Mouse (Mus musculus) forebrain, embryonic 12.5 days (tissue): ENCODE measurements around the gene F2rl2. TPM values are rescaled to one million over a fixed set of nuclear protein-coding genes. Genes with fewer than 3 reads are reported as not detected.

Source experiments
- ATAC-seq: fragments of 200-750 bp; cut with Nextera tagmentation; 2 replicates; pipeline ENCODE4 v1.8.0; 2017; ENCODE audit warnings: moderate TSS enrichment; ENCODE audit not compliant: low FRiP score
- H3K27ac ChIP-seq: fragments of 300-500 bp; sonication (generic); 2 replicates; pipeline ENCODE4 v1.5.1; 2016; ENCODE audit warnings: mild to moderate bottlenecking
- H3K27me3 ChIP-seq: fragments of 300-500 bp; sonication (generic); 2 replicates; pipeline ENCODE4 v1.6.1; 2016; ENCODE audit warnings: mild to moderate bottlenecking
- H3K36me3 ChIP-seq: fragments of 300-500 bp; sonication (generic); replicated peaks from 2 replicates; pipeline ENCODE4 v1.6.1; 2016; ENCODE audit warnings: mild to moderate bottlenecking
- H3K4me1 ChIP-seq: fragments of 300-500 bp; sonication (generic); 2 replicates; pipeline ENCODE4 v1.6.1; 2016
- H3K4me2 ChIP-seq: fragments of 300-500 bp; sonication (generic); 2 replicates; pipeline ENCODE4 v1.6.1; 2016; ENCODE audit warnings: mild to moderate bottlenecking, moderate library complexity
- H3K4me3 ChIP-seq: fragments of 300-500 bp; sonication (generic); replicated peaks from 2 replicates; pipeline ENCODE4 v1.5.1; 2016; ENCODE audit warnings: mild to moderate bottlenecking
- H3K9ac ChIP-seq: fragments of 300-500 bp; sonication (generic); 2 replicates; pipeline ENCODE4 v1.6.1; 2016; ENCODE audit warnings: mild to moderate bottlenecking
- H3K9me3 ChIP-seq: fragments of 300-500 bp; sonication (generic); 2 replicates; pipeline ENCODE4 v1.6.1; 2016
- WGBS: fragments of 180-500 bp; shearing (Covaris S2); methylation state at CpG from one replicate; pipeline ENCODE4 v1.1.7; 2016; 5-methylcytosine and 5-hydroxymethylcytosine counted together
- polyA plus RNA-seq: library from polyadenylated mRNA; unstranded; fragments of >200 nt; fragmentation: Nextera tagmentation; extraction: Ambion mirVana; gene quantifications from 2 replicates; pipeline ENCODE4 v1.2.1, GENCODE M21; 2016

The F2rl2 gene
- polyA plus RNA-seq, 1 experiment from 2014 or later, result 0.79 TPM

- ATAC-seq, result no peak
- WGBS, result 91% methylated on average over 9 of the region's 9 CpGs
These were observed 25.4 kb upstream of the F2rl2 start for GRCm38 (mm10) chr13:95671108-95671897.

GRCm38 (mm10) chr13:95672372-95672771 lies 24.3 kb upstream of the F2rl2 start:
- H3K4me3 ChIP-seq, result no peak overlapping the region
- H3K9me3 ChIP-seq, result no peaks in the 10 kb centered on the region
- H3K36me3 ChIP-seq, result peaks cover 40% of the 10 kb centered on the region
- no peaks in the 10 kb centered on the region for H3K4me1 ChIP-seq
- no peak for ATAC-seq
- WGBS, result 90% methylated on average over 7 of the region's 7 CpGs
- H3K27me3 ChIP-seq, result no peaks in the 10 kb centered on the region
- H3K27ac ChIP-seq, result no peak overlapping the region
- no peak overlapping the region for H3K9ac ChIP-seq
- no peak overlapping the region for H3K4me2 ChIP-seq

More at GRCm38 (mm10) chr13:95671108-95671897, 25.4 kb upstream of the F2rl2 start:
- Histone ChIP-seq H3K4me2 (no peak overlapping the region), H3K4me3 (no peak overlapping the region), H3K4me1 (no peaks in the 10 kb centered on the region), H3K9me3 (no peaks in the 10 kb centered on the region), H3K9ac (no peak overlapping the region), H3K27ac (no peak overlapping the region), H3K36me3 (peaks cover 42% of the 10 kb centered on the region), H3K27me3 (no peaks in the 10 kb centered on the region)

GRCm38 (mm10) chr13:95679078-95679477 lies 17.6 kb upstream of the F2rl2 start:
- WGBS, result 87% methylated on average over 5 of the region's 5 CpGs
- Histone ChIP-seq H3K9me3 (no peaks in the 10 kb centered on the region), H3K36me3 (peaks cover 15% of the 10 kb centered on the region), H3K4me3 (no peak overlapping the region), H3K4me2 (no peak overlapping the region), H3K27me3 (no peaks in the 10 kb centered on the region), H3K4me1 (no peaks in the 10 kb centered on the region), H3K27ac (no peak overlapping the region), H3K9ac (no peak overlapping the region)
- no peak for ATAC-seq

GRCm38 (mm10) chr13:95679491-95679941 lies 17.1 kb upstream of the F2rl2 start:
- H3K36me3 ChIP-seq, result peaks cover 17% of the 10 kb centered on the region
- no peaks in the 10 kb centered on the region for H3K4me1 ChIP-seq
- WGBS, result 85% methylated on average over 4 of the region's 4 CpGs

GRCm38 (mm10) chr13:95684656-95685244 lies 11.9 kb upstream of the F2rl2 start:
- Histone ChIP-seq H3K9ac (no peak overlapping the region), H3K27me3 (no peaks in the 10 kb centered on the region), H3K27ac (no peak overlapping the region), H3K4me1 (no peaks in the 10 kb centered on the region), H3K36me3 (peaks cover 19% of the 10 kb centered on the region), H3K4me3 (no peak overlapping the region), H3K4me2 (no peak overlapping the region), H3K9me3 (no peaks in the 10 kb centered on the region)
- WGBS, result 95% methylated on average over 9 of the region's 9 CpGs
- ATAC-seq, result no peak

More at GRCm38 (mm10) chr13:95679491-95679941, 17.1 kb upstream of the F2rl2 start:
- Histone ChIP-seq H3K9ac (no peak overlapping the region), H3K4me3 (no peak overlapping the region), H3K27me3 (no peaks in the 10 kb centered on the region), H3K9me3 (no peaks in the 10 kb centered on the region), H3K27ac (no peak overlapping the region), H3K4me2 (no peak overlapping the region)
- ATAC-seq, result no peak

GRCm38 (mm10) chr13:95685736-95686135 lies 10.9 kb upstream of the F2rl2 start:
- Histone ChIP-seq H3K27me3 (no peaks in the 10 kb centered on the region), H3K4me3 (no peak overlapping the region), H3K9ac (no peak overlapping the region), H3K4me1 (no peaks in the 10 kb centered on the region), H3K9me3 (no peaks in the 10 kb centered on the region), H3K36me3 (peaks cover 19% of the 10 kb centered on the region), H3K27ac (no peak overlapping the region), H3K4me2 (no peak overlapping the region)
- ATAC-seq, result no peak
- WGBS, result 83% methylated on average over 5 of the region's 5 CpGs

- ATAC-seq, result no peak
- WGBS, result 81% methylated on average over 1 of the region's 1 CpGs
- Histone ChIP-seq H3K36me3 (peaks cover 9% of the 10 kb centered on the region), H3K9me3 (no peaks in the 10 kb centered on the region), H3K27me3 (no peaks in the 10 kb centered on the region), H3K4me3 (no peak overlapping the region), H3K4me2 (no peak overlapping the region), H3K27ac (no peak overlapping the region), H3K4me1 (no peaks in the 10 kb centered on the region), H3K9ac (no peak overlapping the region)
These were observed 8.1 kb upstream of the F2rl2 start for GRCm38 (mm10) chr13:95688576-95688975.

- Histone ChIP-seq H3K4me2 (no peak overlapping the region), H3K27ac (no peak overlapping the region), H3K4me3 (no peak overlapping the region), H3K27me3 (no peaks in the 10 kb centered on the region), H3K36me3 (no peaks in the 10 kb centered on the region), H3K9me3 (no peaks in the 10 kb centered on the region), H3K9ac (no peak overlapping the region), H3K4me1 (peaks cover 4% of the 10 kb centered on the region; the same call in 1 of the 2 replicates)
- WGBS, result 95% methylated on average over 8 of the region's 8 CpGs
- no peak for ATAC-seq
These were observed 4.5 kb upstream of the F2rl2 start for GRCm38 (mm10) chr13:95692201-95692600.

- Histone ChIP-seq H3K9me3 (no peaks in the 10 kb centered on the region), H3K9ac (no peak overlapping the region), H3K27me3 (no peaks in the 10 kb centered on the region), H3K4me1 (peaks cover 4% of the 10 kb centered on the region; the same call in 1 of the 2 replicates), H3K36me3 (peaks cover 5% of the 10 kb centered on the region; the same call in 1 of the 2 replicates), H3K4me2 (no peak overlapping the region), H3K27ac (peak overlapping the region; percentile 50; the same call in 1 of the 2 replicates), H3K4me3 (no peak overlapping the region)
- WGBS, result 65% methylated on average over 9 of the region's 9 CpGs
- ATAC-seq, result 0 out of 2 replicates have a peak, but pooled peaks have one; percentile 17
These were observed 466 bp upstream of the F2rl2 start for GRCm38 (mm10) chr13:95696120-95696653.

GRCm38 (mm10) chr13:95697874-95698273 lies 1.2 kb downstream of the F2rl2 start:
- Histone ChIP-seq H3K27me3 (no peaks in the 10 kb centered on the region), H3K27ac (no peak overlapping the region), H3K36me3 (peaks cover 10% of the 10 kb centered on the region; the same call in 1 of the 2 replicates), H3K4me3 (no peak overlapping the region), H3K4me2 (no peak overlapping the region), H3K4me1 (peaks cover 4% of the 10 kb centered on the region; the same call in 1 of the 2 replicates), H3K9ac (no peak overlapping the region), H3K9me3 (no peaks in the 10 kb centered on the region)
- 35% methylated on average over 6 of the region's 6 CpGs for WGBS
- no peak for ATAC-seq

- Histone ChIP-seq H3K4me3 (no peak overlapping the region), H3K36me3 (peaks cover 13% of the 10 kb centered on the region; the same call in 1 of the 2 replicates), H3K27ac (no peak overlapping the region), H3K4me1 (no peaks in the 10 kb centered on the region), H3K9me3 (no peaks in the 10 kb centered on the region), H3K4me2 (no peak overlapping the region), H3K27me3 (no peaks in the 10 kb centered on the region), H3K9ac (no peak overlapping the region)
- ATAC-seq, result no peak
- whole genome bisulfite sequencing, result 86% methylated on average over 5 of the region's 5 CpGs
These were observed 6.7 kb downstream of the F2rl2 start for GRCm38 (mm10) chr13:95703376-95703775.

GRCm38 (mm10) chr13:95705589-95705988 lies 8.9 kb downstream of the F2rl2 start:
- Histone ChIP-seq H3K9me3 (no peaks in the 10 kb centered on the region), H3K27me3 (no peaks in the 10 kb centered on the region), H3K9ac (no peak overlapping the region), H3K4me3 (no peak overlapping the region), H3K36me3 (peaks cover 13% of the 10 kb centered on the region; the same call in 1 of the 2 replicates), H3K27ac (no peak overlapping the region), H3K4me1 (no peaks in the 10 kb centered on the region), H3K4me2 (no peak overlapping the region)
- WGBS, result 95% methylated on average over 6 of the region's 6 CpGs
- no peak for ATAC-seq
